Mouse (Mus musculus): ENCODE results near the gene Ercc6l. TPM values are rescaled to one million over a fixed set of nuclear protein-coding genes. Genes with fewer than 3 reads are reported as not detected.
"Not testable (repeated sequence)": the region's sequence is repeated elsewhere in the genome, so short reads cannot be mapped to it uniquely, and the experiment has no call there.

The Ercc6l gene
- polyA plus RNA-seq, 1 experiment from 2014 or later: 17.0 TPM

DNA sequence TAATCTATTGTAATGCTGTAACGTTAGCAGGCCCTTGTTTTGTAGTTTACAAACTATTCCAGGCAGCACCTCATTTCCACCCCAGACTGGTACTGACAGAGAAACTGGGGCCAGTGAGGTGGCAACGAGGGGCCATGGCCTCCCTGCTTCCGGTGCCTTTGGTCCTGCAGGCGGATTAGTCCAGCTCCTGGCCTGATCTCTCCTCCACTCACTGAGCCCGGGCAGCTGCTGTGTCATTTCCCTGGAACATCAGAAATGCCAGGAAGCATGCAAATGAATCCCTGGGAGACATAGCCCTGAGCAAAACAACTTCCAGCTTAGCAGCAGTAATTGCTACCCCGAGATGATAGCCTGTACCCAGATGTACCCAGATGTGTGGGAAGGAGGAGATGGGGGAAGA is 10.1 kb upstream of the Ercc6l start:
- H3K27ac ChIP-seq: no peak overlapping the region
- no peak for ATAC-seq
- no peaks in the 10 kb centered on the region for H3K36me3 ChIP-seq
- peaks cover 9% of the 10 kb centered on the region for H3K4me1 ChIP-seq
- peaks cover 17% of the 10 kb centered on the region; the same call in 1 of the 2 replicates for H3K27me3 ChIP-seq (replicated peaks)
- H3K9me3 ChIP-seq (replicated peaks): no peaks in the 10 kb centered on the region
- WGBS (ENCODE audit: insufficient replicate concordance): 51% methylated on average over 6 of the region's 6 CpGs
- H3K4me2 ChIP-seq: no peak overlapping the region
- no peak overlapping the region for H3K4me3 ChIP-seq
- H3K9ac ChIP-seq: no peak overlapping the region

GRCm38 (mm10) chrX:102166521-102166920 is 9.6 kb upstream of the Ercc6l start:
- H3K9ac ChIP-seq: no peak overlapping the region
- no peaks in the 10 kb centered on the region for H3K36me3 ChIP-seq
- no peak overlapping the region for H3K4me3 ChIP-seq
- no peaks in the 10 kb centered on the region for H3K9me3 ChIP-seq (replicated peaks)
- no peak overlapping the region for H3K27ac ChIP-seq
- WGBS (ENCODE audit: insufficient replicate concordance): 72% methylated on average over 5 of the region's 5 CpGs
- peaks cover 17% of the 10 kb centered on the region; the same call in 1 of the 2 replicates for H3K27me3 ChIP-seq (replicated peaks)
- H3K4me1 ChIP-seq: peaks cover 9% of the 10 kb centered on the region
- no peak for ATAC-seq
- H3K4me2 ChIP-seq: no peak overlapping the region

- H3K27me3 ChIP-seq (replicated peaks): peaks cover 10% of the 10 kb centered on the region; the same call in 1 of the 2 replicates
- 64% methylated on average over 4 of the region's 4 CpGs for WGBS (ENCODE audit: insufficient replicate concordance)
- ATAC-seq: no peak
- H3K27ac ChIP-seq: no peak overlapping the region
- H3K36me3 ChIP-seq: no peaks in the 10 kb centered on the region
- no peak overlapping the region for H3K4me2 ChIP-seq
- no peak overlapping the region for H3K9ac ChIP-seq
- no peaks in the 10 kb centered on the region for H3K9me3 ChIP-seq (replicated peaks)
- no peaks in the 10 kb centered on the region for H3K4me1 ChIP-seq
- no peak overlapping the region for H3K4me3 ChIP-seq
Measured at GRCm38 (mm10) chrX:102163529-102163928, 6.6 kb upstream of the Ercc6l start.

GRCm38 (mm10) chrX:102163096-102163495 is 6.2 kb upstream of the Ercc6l start:
- H3K9ac ChIP-seq: no peak overlapping the region
- no peaks in the 10 kb centered on the region for H3K9me3 ChIP-seq (replicated peaks)
- peaks cover 10% of the 10 kb centered on the region; the same call in 1 of the 2 replicates for H3K27me3 ChIP-seq (replicated peaks)
- no peaks in the 10 kb centered on the region for H3K4me1 ChIP-seq
- no peaks in the 10 kb centered on the region for H3K36me3 ChIP-seq
- H3K4me2 ChIP-seq: no peak overlapping the region
- no peak overlapping the region for H3K4me3 ChIP-seq
- no peak overlapping the region for H3K27ac ChIP-seq
- ATAC-seq: no peak
- WGBS (ENCODE audit: insufficient replicate concordance): 36% methylated on average over 2 of the region's 2 CpGs

DNA sequence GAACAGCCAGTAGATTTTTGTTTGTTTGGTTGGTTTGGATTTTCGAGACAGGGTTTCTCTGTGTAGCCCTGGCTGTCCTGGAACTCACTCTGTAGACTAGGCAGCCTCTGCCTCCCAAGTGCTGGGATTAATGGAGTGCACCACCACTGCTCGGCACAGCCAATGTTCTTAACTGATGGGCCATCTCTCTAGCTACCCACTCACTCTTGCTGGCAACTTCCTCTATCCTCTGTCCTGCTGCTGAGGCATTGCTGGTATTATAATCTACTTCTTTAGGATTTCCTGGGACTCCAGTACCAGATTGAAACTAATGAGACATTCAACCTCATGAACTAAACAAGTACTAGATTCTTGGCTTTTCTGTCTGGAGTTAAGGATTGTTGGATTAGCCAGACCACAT is 3.6 kb upstream of the Ercc6l start:
- Histone ChIP-seq H3K9ac (no peak overlapping the region), H3K4me1 (peaks cover 6% of the 10 kb centered on the region; the same call in 1 of the 2 replicates), H3K36me3 (no peaks in the 10 kb centered on the region), H3K27me3 (replicated peaks) (0 out of 2 replicates have a peak, but pooled peaks cover 3% of the 10 kb centered on the region), H3K4me3 (no peak overlapping the region), H3K9me3 (replicated peaks) (no peaks in the 10 kb centered on the region), H3K27ac (no peak overlapping the region), H3K4me2 (no peak overlapping the region)
- 64% methylated on average over 2 of the region's 2 CpGs for WGBS (ENCODE audit: insufficient replicate concordance)
- no peak for ATAC-seq

GRCm38 (mm10) chrX:102159778-102160177 is 2.9 kb upstream of the Ercc6l start:
- Histone ChIP-seq H3K27ac (no peak overlapping the region), H3K4me2 (no peak overlapping the region), H3K9me3 (replicated peaks) (no peaks in the 10 kb centered on the region), H3K27me3 (replicated peaks) (0 out of 2 replicates have a peak, but pooled peaks cover 3% of the 10 kb centered on the region), H3K36me3 (no peaks in the 10 kb centered on the region), H3K9ac (no peak overlapping the region), H3K4me1 (peaks cover 10% of the 10 kb centered on the region; the same call in 1 of the 2 replicates), H3K4me3 (no peak overlapping the region)
- 41% methylated on average over 2 of the region's 2 CpGs for WGBS (ENCODE audit: insufficient replicate concordance)
- no peak for ATAC-seq

DNA sequence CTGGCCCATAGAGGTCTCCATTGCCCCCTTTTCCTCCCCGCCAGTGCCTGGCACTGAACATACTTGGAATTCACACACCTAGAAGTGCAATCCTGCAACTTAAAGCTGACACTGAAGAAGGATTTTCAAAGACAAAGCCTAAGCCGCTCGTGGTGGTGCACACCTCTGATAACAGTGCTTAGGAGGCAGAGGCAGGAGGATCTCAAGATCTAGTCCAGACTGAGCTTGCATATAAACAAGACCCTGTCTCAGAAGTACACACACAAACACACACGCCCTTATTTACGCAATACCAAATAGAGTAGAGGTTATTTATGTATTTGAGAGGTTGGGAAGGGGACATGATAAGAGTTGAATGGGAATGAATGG is 516 bp upstream of the Ercc6l start:
- peak; percentile 15; the same call in 1 of the 2 replicates for ATAC-seq
- Histone ChIP-seq H3K27ac (peak overlapping the region; percentile 85), H3K36me3 (no peaks in the 10 kb centered on the region), H3K9ac (peak overlapping the region; percentile 53), H3K9me3 (replicated peaks) (no peaks in the 10 kb centered on the region), H3K4me3 (peak overlapping the region; percentile 67), H3K27me3 (replicated peaks) (no peaks in the 10 kb centered on the region), H3K4me1 (peaks cover 15% of the 10 kb centered on the region; the same call in 1 of the 2 replicates), H3K4me2 (peak overlapping the region; percentile 64)
- 34% methylated on average over 5 of the region's 5 CpGs for WGBS (ENCODE audit: insufficient replicate concordance)

DNA sequence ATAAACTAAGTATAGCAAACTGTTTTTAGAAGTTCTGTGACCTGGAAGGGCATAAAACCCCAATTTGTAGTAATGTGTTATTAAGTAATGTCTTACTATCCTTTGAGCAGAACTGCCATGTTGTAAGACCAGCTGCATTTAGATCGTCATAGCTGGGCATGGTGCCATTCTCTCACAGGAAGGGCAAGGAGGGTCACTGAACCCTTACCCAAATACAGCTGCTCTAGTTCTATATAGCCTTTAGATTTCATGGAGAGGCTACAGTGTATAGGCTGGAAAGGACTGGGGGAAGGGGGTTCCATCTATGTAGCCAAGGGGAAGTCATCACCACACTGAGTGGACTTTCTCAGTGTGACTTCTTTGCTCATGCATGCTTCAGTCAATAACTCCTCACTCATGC is 15.7 kb downstream of the Ercc6l start:
- Histone ChIP-seq H3K27ac (no peak overlapping the region), H3K9me3 (replicated peaks) (no peaks in the 10 kb centered on the region), H3K9ac (no peak overlapping the region), H3K36me3 (peaks cover 43% of the 10 kb centered on the region), H3K4me2 (no peak overlapping the region), H3K4me3 (no peak overlapping the region), H3K27me3 (replicated peaks) (peaks cover 5% of the 10 kb centered on the region; the same call in 1 of the 2 replicates), H3K4me1 (no peaks in the 10 kb centered on the region)
- WGBS (ENCODE audit: insufficient replicate concordance): 84% methylated on average over 1 of the region's 1 CpGs
- no peak for ATAC-seq

GRCm38 (mm10) chrX:102121321-102121720 is 35.6 kb downstream of the Ercc6l start:
- H3K9ac ChIP-seq: no peak overlapping the region
- WGBS (ENCODE audit: insufficient replicate concordance): 55% methylated on average over 2 of the region's 2 CpGs
- no peaks in the 10 kb centered on the region for H3K9me3 ChIP-seq (replicated peaks)
- H3K4me1 ChIP-seq: peaks cover 16% of the 10 kb centered on the region
- no peak overlapping the region for H3K27ac ChIP-seq
- no peak for ATAC-seq
- H3K4me2 ChIP-seq: no peak overlapping the region
- no peak overlapping the region for H3K4me3 ChIP-seq
- H3K36me3 ChIP-seq: peaks cover 44% of the 10 kb centered on the region
- H3K27me3 ChIP-seq (replicated peaks): peaks cover 11% of the 10 kb centered on the region; the same call in 1 of the 2 replicates

- 5% methylated on average over 30 of the region's 30 CpGs for WGBS (ENCODE audit: insufficient replicate concordance)
- H3K4me2 ChIP-seq: peak within 1 kb of the TSS; percentile 68
- ATAC-seq: peak; percentile 100
- H3K36me3 ChIP-seq: peaks cover 25% of the 10 kb centered on the region
- peak within 1 kb of the TSS; percentile 74 for H3K9ac ChIP-seq
- peaks cover 16% of the 10 kb centered on the region for H3K4me1 ChIP-seq
- H3K9me3 ChIP-seq (replicated peaks): no peaks in the 10 kb centered on the region
- H3K27me3 ChIP-seq (replicated peaks): peaks cover 24% of the 10 kb centered on the region
- peak within 1 kb of the TSS; percentile 48; the same call in 1 of the 2 replicates for H3K27ac ChIP-seq
- peak within 1 kb of the TSS; percentile 74 for H3K4me3 ChIP-seq
Measured at GRCm38 (mm10) chrX:102119042-102119864, 37.6 kb downstream of the Ercc6l start, which contains the start of gene Pin4. Gene Pin4, plus strand, starts transcription at chrX:102119447.

DNA sequence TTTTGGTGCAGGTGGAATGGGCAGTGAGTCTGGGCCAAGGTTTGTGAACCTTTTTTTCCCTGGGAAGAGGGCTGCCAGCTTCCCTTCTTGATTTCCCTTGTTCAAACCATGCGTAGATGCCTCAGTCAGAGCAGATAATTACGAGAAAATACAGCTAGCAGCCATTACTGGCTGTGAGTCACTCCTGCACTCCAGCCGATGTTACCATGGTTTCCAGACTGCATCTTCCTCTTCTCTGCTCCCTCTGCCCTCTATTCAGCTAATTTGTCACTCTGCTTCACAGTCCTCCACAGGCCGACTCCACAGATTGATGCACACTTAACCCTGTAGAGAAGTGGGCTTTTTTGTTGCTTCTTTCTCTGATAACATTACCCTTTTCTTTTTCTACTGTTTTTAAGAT is 41.2 kb downstream of the Ercc6l start:
- peaks cover 37% of the 10 kb centered on the region for H3K27me3 ChIP-seq (replicated peaks)
- no peaks in the 10 kb centered on the region for H3K36me3 ChIP-seq
- H3K4me1 ChIP-seq: peaks cover 13% of the 10 kb centered on the region
- no peak overlapping the region for H3K4me3 ChIP-seq
- H3K9me3 ChIP-seq (replicated peaks): no peaks in the 10 kb centered on the region
- no peak for ATAC-seq
- no peak overlapping the region for H3K9ac ChIP-seq
- no peak overlapping the region for H3K27ac ChIP-seq
- WGBS (ENCODE audit: insufficient replicate concordance): 35% methylated on average over 4 of the region's 4 CpGs
- H3K4me2 ChIP-seq: no peak overlapping the region

GRCm38 (mm10) chrX:102109349-102109748 is 47.5 kb downstream of the Ercc6l start:
- H3K27ac ChIP-seq; H3K4me1 ChIP-seq; H3K9ac ChIP-seq; H3K36me3 ChIP-seq; H3K4me2 ChIP-seq; H3K9me3 ChIP-seq (replicated peaks); ATAC-seq; H3K4me3 ChIP-seq: not testable (repeated sequence)
- 66% methylated on average over 5 of the region's 5 CpGs for WGBS (ENCODE audit: insufficient replicate concordance)
- peaks cover 15% of the 10 kb centered on the region for H3K27me3 ChIP-seq (replicated peaks)
